Mouse (Mus musculus) C2C12 (cell line): ENCODE measurements around the gene Lrrc15. TPM values are rescaled to one million over a fixed set of nuclear protein-coding genes. Genes with fewer than 3 reads are reported as not detected.
A peak's percentile ranks its signal among the peaks of the same experiment; 100 is the strongest.

Source experiments
- H3K27me3 ChIP-seq: one replicate; pipeline ENCODE4 v1.6.1; 2011; ENCODE audit not compliant: control insufficient read depth, insufficient read depth, insufficient read length
- H3K36me3 ChIP-seq: one replicate; pipeline ENCODE4 v1.6.1; 2011; ENCODE audit not compliant: control insufficient read depth, insufficient read depth
- H3K4me3 ChIP-seq: one replicate; pipeline ENCODE4 v1.5.1; 2011; ENCODE audit warnings: mild to moderate bottlenecking, control low read depth; ENCODE audit not compliant: poor library complexity, insufficient read depth, severe bottlenecking
- H3K79me2 ChIP-seq: one replicate; pipeline ENCODE4 v1.6.1; 2011; ENCODE audit not compliant: control insufficient read depth, insufficient read depth
- H3K79me3 ChIP-seq: one replicate; pipeline ENCODE4 v1.6.1; 2011; ENCODE audit warnings: low read depth, control low read depth
- H3ac ChIP-seq: one replicate; pipeline ENCODE3; 2011; ENCODE audit warnings: low read depth; ENCODE audit not compliant: control insufficient read depth, insufficient read length
- CEBPB ChIP-seq: IDR thresholded peaks from one replicate; pipeline ENCODE4 v1.6.1; 2011; ENCODE audit warnings: low read depth, mild to moderate bottlenecking, control low read depth, moderate library complexity
- CTCF ChIP-seq: IDR thresholded peaks from one replicate; pipeline ENCODE4 v1.5.1; 2011; ENCODE audit not compliant: control insufficient read depth, insufficient read depth, insufficient read length
- FOSL1 ChIP-seq: IDR thresholded peaks from one replicate; pipeline ENCODE4 v1.8.0; 2011; ENCODE audit warnings: mild to moderate bottlenecking, low read length; ENCODE audit not compliant: poor library complexity, insufficient read depth, severe bottlenecking
- MAX ChIP-seq: IDR thresholded peaks from one replicate; pipeline ENCODE4 v1.6.1; 2011; ENCODE audit warnings: mild to moderate bottlenecking, control low read depth
- MYOD1 ChIP-seq: IDR thresholded peaks from one replicate; pipeline ENCODE4 v1.6.1; 2011; ENCODE audit warnings: low read depth; ENCODE audit not compliant: control insufficient read depth, insufficient read length
- MYOG ChIP-seq: IDR thresholded peaks from one replicate; pipeline ENCODE4 v1.6.1; 2011; ENCODE audit not compliant: control insufficient read depth, insufficient read length; ENCODE audit errors: extremely low read depth
- USF1 ChIP-seq: IDR thresholded peaks from one replicate; pipeline ENCODE4 v1.6.1; 2011; ENCODE audit warnings: low read depth, mild to moderate bottlenecking, control low read depth, moderate library complexity
- long read RNA-seq, 2 experiments: library from polyadenylated mRNA; unstranded; transcript quantifications; one replicate each; pipeline ENCODE4 v2.0.0; 2019 to 2020
- polyA plus RNA-seq: library from polyadenylated mRNA; unstranded; fragments of >200 nt; fragmentation: generic; extraction: Trizol; gene quantifications from one replicate; pipeline ENCODE4 v1.2.1, GENCODE M21; 2012; ENCODE audit warnings: missing spikeins

Gene Lrrc15
- 0.26 TPM for polyA plus RNA-seq
- long read RNA-seq, experiment 1, result 0 reads
- long read RNA-seq, experiment 2, full-length matches to known transcripts, result 1 of 1 reads
- long read RNA-seq, experiment 2, partial matches to known transcripts, result 0 of 1 reads
- long read RNA-seq, experiment 2, other reads (novel, unspliced or antisense), result 0 of 1 reads

GRCm38 (mm10) chr16:30282844-30283495, at the start of gene Lrrc15:
Gene Lrrc15, minus strand, starts transcription at chr16:30283256.
- H3K79me2 ChIP-seq, result no peaks in the 10 kb centered on the region
- H3ac ChIP-seq, result peak within 1 kb of the TSS; percentile 33
- TF ChIP-seq MAX (no peak), CEBPB (no peak), MYOG (no peak), CTCF (no peak), FOSL1 (no peak), MYOD1 (no peak), USF1 (no peak)
- no peaks in the 10 kb centered on the region for H3K36me3 ChIP-seq
- H3K27me3 ChIP-seq, result no peaks in the 10 kb centered on the region
- H3K79me3 ChIP-seq, result no peaks in the 10 kb centered on the region
- no peak within 1 kb of the TSS for H3K4me3 ChIP-seq

GRCm38 (mm10) chr16:30314236-30314635, 31.2 kb upstream of the Lrrc15 start:
- Histone ChIP-seq H3K27me3 (no peaks in the 10 kb centered on the region), H3K79me2 (no peaks in the 10 kb centered on the region), H3K36me3 (peaks cover 72% of the 10 kb centered on the region), H3K79me3 (no peaks in the 10 kb centered on the region), H3ac (no peak overlapping the region), H3K4me3 (no peak overlapping the region)
- TF ChIP-seq CEBPB (no peak), FOSL1 (no peak), MAX (no peak), CTCF (no peak), MYOD1 (no peak), MYOG (no peak), USF1 (no peak)

- Histone ChIP-seq H3K79me3 (no peaks in the 10 kb centered on the region), H3K4me3 (no peak within 1 kb of the TSS), H3K27me3 (no peaks in the 10 kb centered on the region), H3ac (no peak within 1 kb of the TSS), H3K79me2 (no peaks in the 10 kb centered on the region), H3K36me3 (peaks cover 44% of the 10 kb centered on the region)
- TF ChIP-seq MAX (no peak), CEBPB (no peak), MYOG (no peak), FOSL1 (no peak), CTCF (no peak), MYOD1 (no peak), USF1 (no peak)
Measured at GRCm38 (mm10) chr16:30310647-30311046, 27.6 kb upstream of the Lrrc15 start, which contains the start of gene Gp5. Gene Gp5, minus strand, starts transcription at chr16:30310779.

GRCm38 (mm10) chr16:30310171-30310515, 27.1 kb upstream of the Lrrc15 start:
- H3K27me3 ChIP-seq, result no peaks in the 10 kb centered on the region
- TF ChIP-seq CTCF (no peak), MAX (no peak), MYOD1 (no peak), FOSL1 (no peak), CEBPB (no peak), MYOG (no peak), USF1 (no peak)
- no peaks in the 10 kb centered on the region for H3K79me3 ChIP-seq
- no peak overlapping the region for H3K4me3 ChIP-seq
- no peaks in the 10 kb centered on the region for H3K79me2 ChIP-seq
- H3K36me3 ChIP-seq, result peaks cover 39% of the 10 kb centered on the region
- no peak overlapping the region for H3ac ChIP-seq

- TF ChIP-seq MYOG (no peak), MAX (no peak)
- H3K79me2 ChIP-seq, result no peaks in the 10 kb centered on the region
- no peaks in the 10 kb centered on the region for H3K27me3 ChIP-seq
- no peak overlapping the region for H3ac ChIP-seq
- no peaks in the 10 kb centered on the region for H3K79me3 ChIP-seq
- no peak overlapping the region for H3K4me3 ChIP-seq
- H3K36me3 ChIP-seq, result peaks cover 34% of the 10 kb centered on the region
Measured at GRCm38 (mm10) chr16:30309395-30310170, 26.5 kb upstream of the Lrrc15 start.
